Comparison of ENCODE assay signal across 18 mouse cellular contexts in the genomic region with DNA sequence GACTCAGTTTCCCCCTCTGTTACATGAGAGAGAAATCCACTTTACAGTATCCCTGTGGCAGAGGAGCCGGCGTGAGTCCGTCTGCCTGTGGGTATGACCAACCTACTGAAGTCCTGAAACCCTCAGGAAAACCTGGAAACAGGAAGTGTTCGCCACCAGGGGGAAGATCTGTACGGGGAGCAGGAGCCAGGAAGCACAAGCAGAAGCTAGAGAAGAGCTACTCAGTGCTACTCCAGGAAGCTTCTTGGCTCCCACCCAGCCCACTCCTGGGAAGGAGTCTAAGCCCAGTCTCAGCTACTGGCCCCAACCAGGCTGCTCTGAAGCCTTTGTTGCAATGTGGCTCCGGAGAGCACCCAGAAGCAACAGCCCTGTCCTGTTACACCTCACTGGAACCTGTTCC.
A peak's percentile ranks its signal among the peaks of the same experiment; 100 is the strongest.
DNase-seq lines count a peak whose midpoint lies in the region; ATAC-seq and TF ChIP-seq lines count a peak whose summit lies in the region.
"Had no signal": no experiment of that assay in that cellular context is flagged by ENCODE, and none has a peak within 500 bp of the region (broad histone marks: within the 10 kb centered on the region; RNA-seq: fewer than 3 reads in every experiment).

No protein-coding gene starts in this region.

- H3K27ac ChIP-seq in forebrain, embryonic 14.5 days (ENCODE audit: low read depth, low read length): no peak overlapping the region
- no peak overlapping the region for H3K27ac ChIP-seq in forebrain, embryonic 11.5 days (ENCODE audit: low read depth, low read length)
- H3K27ac ChIP-seq in left cerebral cortex, adult 2 months: peak overlapping the region; percentile 8; the same call in 1 of the 2 replicates
- H3K27ac ChIP-seq: embryonic facial prominence, embryonic 10.5 days; limb, embryonic 13.5 days; liver, embryonic 15.5 days had no signal

- no peak overlapping the region for H3K4me3 ChIP-seq in forebrain, embryonic 14.5 days (ENCODE audit: low read depth, low read length)
- H3K4me3 ChIP-seq in forebrain, embryonic 11.5 days (ENCODE audit: low read depth, low read length): no peak overlapping the region
- no peak overlapping the region for H3K4me3 ChIP-seq in left cerebral cortex, adult 2 months
- H3K4me3 ChIP-seq: embryonic facial prominence, embryonic 10.5 days; limb, embryonic 13.5 days; liver, embryonic 15.5 days had no signal

- H3K9me3 ChIP-seq in forebrain, embryonic 14.5 days (replicated peaks; ENCODE audit: control insufficient read depth, low read length): no peaks in the 10 kb centered on the region
- H3K9me3 ChIP-seq in forebrain, embryonic 11.5 days (ENCODE audit: control insufficient read depth, low read length): no peaks in the 10 kb centered on the region
- H3K9me3 ChIP-seq: embryonic facial prominence, embryonic 10.5 days; limb, embryonic 13.5 days; liver, embryonic 15.5 days had no signal

- H3K4me1 ChIP-seq in forebrain, embryonic 14.5 days (ENCODE audit: control insufficient read depth, insufficient read depth, low read length): peaks cover 4% of the 10 kb centered on the region; the same call in 1 of the 2 replicates
- no peaks in the 10 kb centered on the region for H3K4me1 ChIP-seq in forebrain, embryonic 11.5 days (replicated peaks; ENCODE audit: control insufficient read depth, insufficient read depth, low read length)
- H3K4me1 ChIP-seq: liver, embryonic 15.5 days had no signal

- H3K9ac ChIP-seq in forebrain, embryonic 14.5 days (ENCODE audit: low read length): no peak overlapping the region
- H3K9ac ChIP-seq in forebrain, embryonic 11.5 days (ENCODE audit: low read length): no peak overlapping the region
- H3K9ac ChIP-seq: limb, embryonic 13.5 days; liver, embryonic 15.5 days had no signal

- peaks cover 31% of the 10 kb centered on the region; the same call in 1 of the 2 replicates for H3K27me3 ChIP-seq in forebrain, embryonic 14.5 days (replicated peaks; ENCODE audit: control insufficient read depth, insufficient read depth, low read length)
- H3K27me3 ChIP-seq in forebrain, embryonic 11.5 days (ENCODE audit: control insufficient read depth, insufficient read depth, low read length): no peaks in the 10 kb centered on the region
- H3K27me3 ChIP-seq: liver, embryonic 15.5 days had no signal

- peak; percentile 16 for TF ChIP-seq CTCF in left cerebral cortex, adult 2 months (IDR thresholded peaks at IDR 0.05)

- WGBS in forebrain, embryonic 14.5 days: 69% methylated on average over 6 of the region's 6 CpGs
- WGBS in forebrain, embryonic 11.5 days: 73% methylated on average over 6 of the region's 6 CpGs

- H3K36me3 ChIP-seq in forebrain, embryonic 14.5 days (ENCODE audit: control insufficient read depth, insufficient read depth, low read length): no peaks in the 10 kb centered on the region
- H3K36me3 ChIP-seq in forebrain, embryonic 11.5 days (ENCODE audit: control insufficient read depth, insufficient read depth, low read length): no peaks in the 10 kb centered on the region
- H3K36me3 ChIP-seq: embryonic facial prominence, embryonic 10.5 days; limb, embryonic 13.5 days; liver, embryonic 15.5 days had no signal

- no peak overlapping the region for H3K4me2 ChIP-seq in forebrain, embryonic 14.5 days (ENCODE audit: low read length)
- H3K4me2 ChIP-seq in forebrain, embryonic 11.5 days (ENCODE audit: low read depth, low read length, severe bottlenecking): no peak overlapping the region
- H3K4me2 ChIP-seq: limb, embryonic 13.5 days; liver, embryonic 15.5 days had no signal

- DNase-seq in forebrain, embryonic 14.5 days (ENCODE audit: low spot score): peak; percentile 28
- DNase-seq in forebrain, embryonic 11.5 days (ENCODE audit: low spot score): no peak
- no peak for DNase-seq in left cerebral cortex, adult 2 months (ENCODE audit: extremely low spot score in 1 of 2, low spot score in 2 of 2)
- DNase-seq in left cerebral cortex, adult 11 months (ENCODE audit: low spot score): no peak
- peak; percentile 72 for DNase-seq in brain, adult 2 months (ENCODE audit: low read depth, low spot score)
- peak; percentile 20 for DNase-seq in lung, postnatal 10 days
- DNase-seq: adrenal gland, postnatal 14 days; gastrocnemius, postnatal 10 days; heart, adult 18-20 months; heart, postnatal 4 days; kidney, adult 8-10 months; layer of hippocampus, postnatal 36 days; thymus, postnatal 4 days had no signal

- no peak for ATAC-seq in forebrain, embryonic 14.5 days
- ATAC-seq in forebrain, embryonic 11.5 days (replicated peaks; ENCODE audit: low FRiP score): no peak
- no peak for ATAC-seq in megakaryocyte-erythroid progenitor cell, adult 5-6 weeks (replicated peaks; ENCODE audit: low FRiP score, low TSS enrichment, poor library complexity, severe bottlenecking)
- ATAC-seq: midbrain, embryonic 16.5 days had no signal

- intact Hi-C loops in left cerebral cortex, adult 2 months (cut with DNase I): no loop called here

Comparison
In these comparisons a context has a peak if more than half of its experiments do, and no peak if none do; other contexts are left out.
1. DNase-seq: peak in forebrain, embryonic 14.5 days (single experiment), brain, adult 2 months (single experiment) and lung, postnatal 10 days (single experiment); none in forebrain, embryonic 11.5 days (single experiment), left cerebral cortex, adult 2 months (0 of 2) and left cerebral cortex, adult 11 months (single experiment).